Mouse (Mus musculus): ENCODE data around the gene Spint2. TPM values are rescaled to one million over a fixed set of nuclear protein-coding genes. Genes with fewer than 3 reads are reported as not detected.

The Spint2 gene
- polyA plus RNA-seq (2012; rRNA removed): 69.7 and 88.3 TPM in 2 replicates

- DNase-seq (ENCODE audit: low read depth in 1 of 2, low spot score in 2 of 2): peak; percentile 36 to 71
- WGBS: 1% methylated on average over 80 of the region's 80 CpGs
- TF ChIP-seq CTCF (IDR thresholded peaks at IDR 0.05; ENCODE audit: extremely low read depth, insufficient read depth, insufficient read length, insufficient replicate concordance) (no peak), POLR2A (IDR thresholded peaks at IDR 0.05; ENCODE audit: low read depth, low read length) (no peak)
- no peaks in the 10 kb centered on the region for H3K27me3 ChIP-seq (ENCODE audit: control insufficient read depth, insufficient read depth, low read length)
- H3K36me3 ChIP-seq (ENCODE audit: control insufficient read depth, insufficient read depth, low read length): no peaks in the 10 kb centered on the region
- H3K27ac ChIP-seq (ENCODE audit: insufficient read depth, low read length): peak within 1 kb of the TSS; percentile 60
- H3K4me3 ChIP-seq (ENCODE audit: extremely low read depth, insufficient read depth, insufficient read length): peak within 1 kb of the TSS; percentile 75
- H3K4me1 ChIP-seq (ENCODE audit: control insufficient read depth, insufficient read depth, insufficient read length): peaks cover 6% of the 10 kb centered on the region
Measured at GRCm38 (mm10) chr7:29281201-29282073, at the start of gene Spint2. Gene Spint2 (minus strand): TSS chr7:29281912.

- no peaks in the 10 kb centered on the region for H3K27me3 ChIP-seq (ENCODE audit: control insufficient read depth, insufficient read depth, low read length)
- TF ChIP-seq POLR2A (IDR thresholded peaks at IDR 0.05; ENCODE audit: low read depth, low read length) (no peak), CTCF (IDR thresholded peaks at IDR 0.05; ENCODE audit: extremely low read depth, insufficient read depth, insufficient read length, insufficient replicate concordance) (no peak)
- H3K4me1 ChIP-seq (ENCODE audit: control insufficient read depth, insufficient read depth, insufficient read length): no peaks in the 10 kb centered on the region
- H3K27ac ChIP-seq (ENCODE audit: insufficient read depth, low read length): no peak overlapping the region
- WGBS: 93% methylated on average over 16 of the region's 16 CpGs
- H3K36me3 ChIP-seq (ENCODE audit: control insufficient read depth, insufficient read depth, low read length): peaks cover 24% of the 10 kb centered on the region
- H3K4me3 ChIP-seq (ENCODE audit: extremely low read depth, insufficient read depth, insufficient read length): no peak overlapping the region
- no peak for DNase-seq (ENCODE audit: low read depth in 1 of 2, low spot score in 2 of 2)
Measured at GRCm38 (mm10) chr7:29328984-29329383, 47.3 kb upstream of the Spint2 start.

- TF ChIP-seq CTCF (IDR thresholded peaks at IDR 0.05; ENCODE audit: extremely low read depth, insufficient read depth, insufficient read length, insufficient replicate concordance): no peak
- no peak for TF ChIP-seq POLR2A (IDR thresholded peaks at IDR 0.05; ENCODE audit: low read depth, low read length)
- H3K27ac ChIP-seq (ENCODE audit: insufficient read depth, low read length): no peak overlapping the region
- no peak overlapping the region for H3K4me3 ChIP-seq (ENCODE audit: extremely low read depth, insufficient read depth, insufficient read length)
- DNase-seq (ENCODE audit: low read depth in 1 of 2, low spot score in 2 of 2): no peak
- peaks cover 23% of the 10 kb centered on the region for H3K36me3 ChIP-seq (ENCODE audit: control insufficient read depth, insufficient read depth, low read length)
- H3K4me1 ChIP-seq (ENCODE audit: control insufficient read depth, insufficient read depth, insufficient read length): no peaks in the 10 kb centered on the region
- no peaks in the 10 kb centered on the region for H3K27me3 ChIP-seq (ENCODE audit: control insufficient read depth, insufficient read depth, low read length)
- 92% methylated on average over 6 of the region's 6 CpGs for WGBS
Measured at GRCm38 (mm10) chr7:29327087-29327486, 45.4 kb upstream of the Spint2 start.

GRCm38 (mm10) chr7:29319337-29320307 lies 37.9 kb upstream of the Spint2 start:
- H3K4me1 ChIP-seq (ENCODE audit: control insufficient read depth, insufficient read depth, insufficient read length): peaks cover 2% of the 10 kb centered on the region; the same call in 1 of the 2 replicates
- WGBS: 30% methylated on average over 19 of the region's 19 CpGs
- no peak overlapping the region for H3K4me3 ChIP-seq (ENCODE audit: extremely low read depth, insufficient read depth, insufficient read length)
- TF ChIP-seq POLR2A (IDR thresholded peaks at IDR 0.05; ENCODE audit: low read depth, low read length) (no peak), CTCF (IDR thresholded peaks at IDR 0.05; ENCODE audit: extremely low read depth, insufficient read depth, insufficient read length, insufficient replicate concordance) (no peak)
- H3K27ac ChIP-seq (ENCODE audit: insufficient read depth, low read length): no peak overlapping the region
- no peaks in the 10 kb centered on the region for H3K27me3 ChIP-seq (ENCODE audit: control insufficient read depth, insufficient read depth, low read length)
- H3K36me3 ChIP-seq (ENCODE audit: control insufficient read depth, insufficient read depth, low read length): peaks cover 9% of the 10 kb centered on the region; the same call in 1 of the 2 replicates
- DNase-seq (ENCODE audit: low read depth in 1 of 2, low spot score in 2 of 2): no peak

- Histone ChIP-seq H3K4me3 (ENCODE audit: extremely low read depth, insufficient read depth, insufficient read length) (no peak overlapping the region), H3K4me1 (ENCODE audit: control insufficient read depth, insufficient read depth, insufficient read length) (peaks cover 2% of the 10 kb centered on the region; the same call in 1 of the 2 replicates)
Measured at GRCm38 (mm10) chr7:29318115-29318911, 36.6 kb upstream of the Spint2 start.

GRCm38 (mm10) chr7:29317558-29317957 lies 35.8 kb upstream of the Spint2 start:
- H3K4me3 ChIP-seq (ENCODE audit: extremely low read depth, insufficient read depth, insufficient read length): no peak overlapping the region
- TF ChIP-seq POLR2A (IDR thresholded peaks at IDR 0.05; ENCODE audit: low read depth, low read length): no peak
- no peak for TF ChIP-seq CTCF (IDR thresholded peaks at IDR 0.05; ENCODE audit: extremely low read depth, insufficient read depth, insufficient read length, insufficient replicate concordance)
- peaks cover 2% of the 10 kb centered on the region; the same call in 1 of the 2 replicates for H3K4me1 ChIP-seq (ENCODE audit: control insufficient read depth, insufficient read depth, insufficient read length)
- H3K27me3 ChIP-seq (ENCODE audit: control insufficient read depth, insufficient read depth, low read length): no peaks in the 10 kb centered on the region
- H3K36me3 ChIP-seq (ENCODE audit: control insufficient read depth, insufficient read depth, low read length): peaks cover 5% of the 10 kb centered on the region; the same call in 1 of the 2 replicates
- DNase-seq (ENCODE audit: low read depth in 1 of 2, low spot score in 2 of 2): no peak
- H3K27ac ChIP-seq (ENCODE audit: insufficient read depth, low read length): no peak overlapping the region
- 2% methylated on average over 2 of the region's 2 CpGs for WGBS

More at GRCm38 (mm10) chr7:29318115-29318911, 36.6 kb upstream of the Spint2 start:
- Histone ChIP-seq H3K27ac (ENCODE audit: insufficient read depth, low read length) (no peak overlapping the region), H3K27me3 (ENCODE audit: control insufficient read depth, insufficient read depth, low read length) (no peaks in the 10 kb centered on the region), H3K36me3 (ENCODE audit: control insufficient read depth, insufficient read depth, low read length) (peaks cover 5% of the 10 kb centered on the region; the same call in 1 of the 2 replicates)
- no peak for TF ChIP-seq CTCF (IDR thresholded peaks at IDR 0.05; ENCODE audit: extremely low read depth, insufficient read depth, insufficient read length, insufficient replicate concordance)
- no peak for TF ChIP-seq POLR2A (IDR thresholded peaks at IDR 0.05; ENCODE audit: low read depth, low read length)
- no peak for DNase-seq (ENCODE audit: low read depth in 1 of 2, low spot score in 2 of 2)
- 14% methylated on average over 18 of the region's 18 CpGs for WGBS
